In genomic region chr3:82274196-82274937, GRCm38 (mm10) we compare ENCODE assay signal across 10 mouse cellular contexts.
DNase-seq lines count a peak whose midpoint lies in the region; ATAC-seq and TF ChIP-seq lines count a peak whose summit lies in the region.
"Had no signal": no experiment of that assay in that cellular context is flagged by ENCODE, and none has a peak within 500 bp of the region (broad histone marks: within the 10 kb centered on the region; RNA-seq: fewer than 3 reads in every experiment).

No protein-coding gene starts in this region.

- H3K27ac ChIP-seq in heart, adult 2 months = peak overlapping the region; percentile 2
- peak overlapping the region; percentile 79 for H3K27ac ChIP-seq in forebrain, postnatal 0 days (ENCODE audit: low read depth, low read length)
- peak overlapping the region; percentile 7; the same call in 1 of the 2 replicates for H3K27ac ChIP-seq in intestine, embryonic 16.5 days (ENCODE audit: low read length)
- H3K27ac ChIP-seq: liver, embryonic 15.5 days had no signal

- no peak overlapping the region for H3K9ac ChIP-seq in heart, adult 2 months (ENCODE audit: low read depth, low read length)
- H3K9ac ChIP-seq in forebrain, postnatal 0 days = no peak overlapping the region
- H3K9ac ChIP-seq in intestine, embryonic 16.5 days (ENCODE audit: low read depth, low read length) = no peak overlapping the region
- H3K9ac ChIP-seq: liver, embryonic 15.5 days had no signal

- H3K79me2 ChIP-seq in heart, adult 2 months (replicated peaks; ENCODE audit: control insufficient read depth, insufficient read depth, low read length) = no peaks in the 10 kb centered on the region

- peak in 1 of 2 experiments; percentile 18 for DNase-seq in heart, adult 2 months
- no peak for DNase-seq in heart, adult 8-10 months (ENCODE audit: low spot score)
- peak; percentile 50 for DNase-seq in MN1 (ENCODE audit: low spot score)
- peak; percentile 65 for DNase-seq in forebrain, postnatal 0 days
- DNase-seq in urinary bladder, adult 2 months (ENCODE audit: low spot score) = no peak
- DNase-seq in adrenal gland, adult (ENCODE audit: inconsistent age in 2 of 2, low spot score in 1 of 2) = no peak

- no peak overlapping the region for H3K4me3 ChIP-seq in heart, adult 2 months
- no peak overlapping the region for H3K4me3 ChIP-seq in forebrain, postnatal 0 days (ENCODE audit: low read depth, low read length)
- H3K4me3 ChIP-seq in intestine, embryonic 16.5 days (ENCODE audit: low read length) = no peak overlapping the region
- H3K4me3 ChIP-seq: liver, embryonic 15.5 days had no signal

- WGBS in heart, adult 2 months = 36% methylated on average over 6 of the region's 6 CpGs
- 33% methylated on average over 6 of the region's 6 CpGs for WGBS in forebrain, postnatal 0 days
- WGBS in intestine, embryonic 16.5 days = 52% methylated on average over 6 of the region's 6 CpGs

- no peaks in the 10 kb centered on the region for H3K36me3 ChIP-seq in heart, adult 2 months (ENCODE audit: control insufficient read depth, insufficient read depth, low read length)
- no peaks in the 10 kb centered on the region for H3K36me3 ChIP-seq in forebrain, postnatal 0 days (ENCODE audit: insufficient read depth)
- H3K36me3 ChIP-seq in intestine, embryonic 16.5 days (ENCODE audit: control insufficient read depth, insufficient read depth, low read length) = no peaks in the 10 kb centered on the region
- H3K36me3 ChIP-seq: liver, embryonic 15.5 days had no signal

- ATAC-seq in forebrain, postnatal 0 days = peak; percentile 90
- ATAC-seq in intestine, embryonic 16.5 days = 0 out of 2 replicates have a peak, but pooled peaks have one; percentile 28
- ATAC-seq in erythroblast, adult 5-6 weeks (replicated peaks; ENCODE audit: low FRiP score, poor library complexity, severe bottlenecking) = no peak

- H3K27me3 ChIP-seq in heart, adult 2 months (ENCODE audit: control insufficient read depth, insufficient read depth, low read length) = no peaks in the 10 kb centered on the region
- H3K27me3 ChIP-seq in forebrain, postnatal 0 days (ENCODE audit: insufficient read depth, low read length) = no peaks in the 10 kb centered on the region
- no peaks in the 10 kb centered on the region for H3K27me3 ChIP-seq in intestine, embryonic 16.5 days (replicated peaks; ENCODE audit: control insufficient read depth, insufficient read depth, low read length)
- H3K27me3 ChIP-seq: CH12.LX; liver, embryonic 15.5 days had no signal

- H3K4me2 ChIP-seq in forebrain, postnatal 0 days (ENCODE audit: low read depth) = no peak overlapping the region
- no peak overlapping the region for H3K4me2 ChIP-seq in intestine, embryonic 16.5 days (ENCODE audit: low read depth, low read length)
- H3K4me2 ChIP-seq: liver, embryonic 15.5 days had no signal

- intact Hi-C loops in heart, adult 2 months (cut with DNase I) = no loop called here

- TF ChIP-seq EP300 in heart, adult 2 months (IDR thresholded peaks at IDR 0.05; ENCODE audit: insufficient read depth, low read depth, low read length) = no peak

- H3K9me3 ChIP-seq in forebrain, postnatal 0 days (ENCODE audit: low read length) = no peaks in the 10 kb centered on the region
- H3K9me3 ChIP-seq in intestine, embryonic 16.5 days (ENCODE audit: control insufficient read depth, low read length) = no peaks in the 10 kb centered on the region
- H3K9me3 ChIP-seq: liver, embryonic 15.5 days had no signal

- TF ChIP-seq POLR2A in heart, adult 2 months (IDR thresholded peaks at IDR 0.05; ENCODE audit: insufficient read depth, low read depth, low read length) = no peak

- H3K4me1 ChIP-seq in heart, adult 2 months (ENCODE audit: control insufficient read depth, insufficient read depth, low read length) = peaks cover 3% of the 10 kb centered on the region; the same call in 1 of the 2 replicates
- peaks cover 9% of the 10 kb centered on the region; the same call in 1 of the 2 replicates for H3K4me1 ChIP-seq in forebrain, postnatal 0 days (ENCODE audit: insufficient read depth)
- 0 out of 2 replicates have a peak, but pooled peaks cover 3% of the 10 kb centered on the region for H3K4me1 ChIP-seq in intestine, embryonic 16.5 days (ENCODE audit: control insufficient read depth, insufficient read depth, low read length)
- H3K4me1 ChIP-seq: liver, embryonic 15.5 days had no signal

- no peak for TF ChIP-seq CTCF in heart, adult 2 months (IDR thresholded peaks at IDR 0.05)
- TF ChIP-seq CTCF in forebrain, postnatal 0 days (IDR thresholded peaks at IDR 0.05; ENCODE audit: low read depth) = no peak

Comparison
In these comparisons a context has a peak if more than half of its experiments do, and no peak if none do; other contexts are left out.
1. DNase-seq: peak in MN1 (single experiment) and forebrain, postnatal 0 days (single experiment); none in heart, adult 8-10 months (single experiment), urinary bladder, adult 2 months (single experiment) and adrenal gland, adult (0 of 2).
2. H3K27ac ChIP-seq: peak in every context shown above with its lines; median percentile 79 in forebrain, postnatal 0 days; 7 in intestine, embryonic 16.5 days; 2 in heart, adult 2 months.